Mouse (Mus musculus) intestine, embryonic 15.5 days (tissue): ENCODE data around the gene Hnf1a. TPM values are rescaled to one million over a fixed set of nuclear protein-coding genes. Genes with fewer than 3 reads are reported as not detected.

Source experiments
- ATAC-seq: fragments of 200-750 bp; cut with Nextera tagmentation; 2 replicates; pipeline ENCODE4 v1.8.0; 2017; ENCODE audit warnings: moderate TSS enrichment, moderate library complexity
- H3K27ac ChIP-seq: fragments of 300-500 bp; sonication (generic); 2 replicates; pipeline ENCODE4 v1.5.1; 2015; ENCODE audit warnings: mild to moderate bottlenecking, inconsistent platforms
- H3K27me3 ChIP-seq: fragments of 300-500 bp; sonication (generic); replicated peaks from 2 replicates; pipeline ENCODE4 v1.6.1; 2015; ENCODE audit warnings: inconsistent platforms
- H3K36me3 ChIP-seq: fragments of 300-500 bp; sonication (generic); 2 replicates; pipeline ENCODE4 v1.6.1; 2015; ENCODE audit warnings: inconsistent platforms
- H3K4me1 ChIP-seq: fragments of 300-500 bp; sonication (generic); replicated peaks from 2 replicates; pipeline ENCODE4 v1.6.1; 2015; ENCODE audit warnings: inconsistent platforms
- H3K4me2 ChIP-seq: fragments of 300-500 bp; sonication (generic); replicated peaks from 2 replicates; pipeline ENCODE4 v1.6.1; 2015; ENCODE audit warnings: mild to moderate bottlenecking, inconsistent platforms
- H3K4me3 ChIP-seq: fragments of 300-500 bp; sonication (generic); replicated peaks from 2 replicates; pipeline ENCODE4 v1.5.1; 2015; ENCODE audit warnings: inconsistent platforms
- H3K9ac ChIP-seq: fragments of 300-500 bp; sonication (generic); 2 replicates; pipeline ENCODE4 v1.6.1; 2015; ENCODE audit warnings: inconsistent platforms
- H3K9me3 ChIP-seq: fragments of 300-500 bp; sonication (generic); 2 replicates; pipeline ENCODE4 v1.6.1; 2016; ENCODE audit warnings: inconsistent platforms
- WGBS: fragments of 180-500 bp; shearing (Covaris S2); methylation state at CpG from one replicate; pipeline ENCODE4 v1.1.7; 2015; 5-methylcytosine and 5-hydroxymethylcytosine counted together
- polyA plus RNA-seq: library from polyadenylated mRNA; unstranded; fragments of >200 nt; fragmentation: Nextera tagmentation; extraction: Ambion mirVana; gene quantifications from 2 replicates; pipeline ENCODE4 v1.2.1, GENCODE M21; 2015

Gene Hnf1a
- polyA plus RNA-seq, 1 experiment from 2014 or later, result 18.0 TPM

GRCm38 (mm10) chr5:114902413-114902812 is 68.5 kb downstream of the Hnf1a start:
- Histone ChIP-seq H3K4me3 (no peak overlapping the region), H3K27me3 (no peaks in the 10 kb centered on the region), H3K9ac (no peak overlapping the region), H3K27ac (no peak overlapping the region), H3K36me3 (0 out of 2 replicates have a peak, but pooled peaks cover 3% of the 10 kb centered on the region), H3K4me2 (no peak overlapping the region), H3K9me3 (no peaks in the 10 kb centered on the region), H3K4me1 (peaks cover 9% of the 10 kb centered on the region; the same call in 1 of the 2 replicates)
- no peak for ATAC-seq
- WGBS, result 38% methylated on average over 1 of the region's 1 CpGs

Other genes starting within 250 kb of the Hnf1a start
- gene Ankrd13a, start 196.4 kb downstream of the Hnf1a start, polyA plus RNA-seq, result 55.1 and 55.3 TPM in 2 replicates
- 30.7 and 31.7 TPM in 2 replicates for gene Git2, start 195.6 kb downstream of the Hnf1a start, polyA plus RNA-seq
- gene 1500011B03Rik, start 147.6 kb downstream of the Hnf1a start, polyA plus RNA-seq, result 69.4 and 70.6 TPM in 2 replicates
- gene 4930519G04Rik, start 117.4 kb downstream of the Hnf1a start, polyA plus RNA-seq, result not detected in 2 replicates
- 0.09 and 0.14 TPM in 2 replicates for gene Gm9936, start 112.4 kb downstream of the Hnf1a start, polyA plus RNA-seq
- gene Oasl2, start 74.2 kb downstream of the Hnf1a start, polyA plus RNA-seq, result 5.5 and 8.0 TPM in 2 replicates
- gene Oasl1, start 47.9 kb downstream of the Hnf1a start, polyA plus RNA-seq, result 1.9 and 2.3 TPM in 2 replicates
- 51.3 and 62.7 TPM in 2 replicates for gene 2210016L21Rik, start 28.9 kb downstream of the Hnf1a start, polyA plus RNA-seq
- gene Sppl3, start 40.0 kb upstream of the Hnf1a start, polyA plus RNA-seq, result 16.8 and 23.6 TPM in 2 replicates
- 24.9 and 30.2 TPM in 2 replicates for gene Gm10401, start 127.2 kb upstream of the Hnf1a start, polyA plus RNA-seq
- gene Acads, start 148.3 kb upstream of the Hnf1a start, polyA plus RNA-seq, result 119 and 122 TPM in 2 replicates
- 25.7 and 26.6 TPM in 2 replicates for gene Unc119b, start 163.9 kb upstream of the Hnf1a start, polyA plus RNA-seq
- gene Mlec, start 187.1 kb upstream of the Hnf1a start, polyA plus RNA-seq, result 89.9 and 113 TPM in 2 replicates
- 1.5 and 2.3 TPM in 2 replicates for gene Cabp1, start 223.3 kb upstream of the Hnf1a start, polyA plus RNA-seq